Comparison of ENCODE assay signal across 9 mouse cellular contexts in the genomic region with DNA sequence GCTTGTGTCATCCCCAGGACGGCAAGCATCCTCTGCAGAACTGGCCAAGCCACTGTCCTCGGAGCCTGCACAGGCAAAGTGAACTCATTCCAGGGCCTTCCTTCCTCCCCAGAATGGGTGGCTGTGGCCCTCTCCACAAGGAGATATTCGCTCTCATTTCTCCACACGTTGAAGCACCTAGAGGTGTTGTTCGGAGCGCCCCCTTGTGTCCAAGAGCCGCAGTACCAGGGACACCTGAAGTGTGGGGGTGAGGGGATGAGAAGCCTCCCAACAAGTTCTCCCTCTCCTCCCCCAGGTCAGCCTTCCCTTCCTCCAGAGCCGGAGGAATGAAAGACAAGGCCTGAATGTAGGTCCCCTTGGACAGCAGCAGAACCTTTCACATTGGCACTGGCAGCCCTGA.
DNase-seq lines count a peak whose midpoint lies in the region; ATAC-seq and TF ChIP-seq lines count a peak whose summit lies in the region.
"Had no signal": no experiment of that assay in that cellular context is flagged by ENCODE, and none has a peak within 500 bp of the region (broad histone marks: within the 10 kb centered on the region; RNA-seq: fewer than 3 reads in every experiment).

No protein-coding gene starts in this region.

- no peaks in the 10 kb centered on the region for H3K27me3 ChIP-seq in forebrain, embryonic 16.5 days (replicated peaks; ENCODE audit: control insufficient read depth, insufficient read depth, low read length)
- H3K27me3 ChIP-seq in hindbrain, embryonic 11.5 days (ENCODE audit: control insufficient read depth, insufficient read depth, low read length), result peaks cover 3% of the 10 kb centered on the region; the same call in 1 of the 2 replicates

- TF ChIP-seq POLR2A in brain, embryonic 14.5 days (IDR thresholded peaks at IDR 0.05; ENCODE audit: borderline replicate concordance, extremely low read depth, insufficient read depth, insufficient read length, poor library complexity, severe bottlenecking), result no peak

- no peak overlapping the region for H3K4me2 ChIP-seq in forebrain, embryonic 16.5 days (ENCODE audit: low read length)
- H3K4me2 ChIP-seq in hindbrain, embryonic 11.5 days (replicated peaks; ENCODE audit: low read depth, low read length), result no peak overlapping the region
- H3K4me2 ChIP-seq: limb, embryonic 13.5 days had no signal

- H3K4me1 ChIP-seq in forebrain, embryonic 16.5 days (replicated peaks; ENCODE audit: control insufficient read depth, insufficient read depth, low read length), result peaks cover 23% of the 10 kb centered on the region
- no peaks in the 10 kb centered on the region for H3K4me1 ChIP-seq in hindbrain, embryonic 11.5 days (replicated peaks; ENCODE audit: control insufficient read depth, insufficient read depth, low read length)

- WGBS in forebrain, embryonic 16.5 days, result 9% methylated on average over 8 of the region's 8 CpGs
- 5% methylated on average over 8 of the region's 8 CpGs for WGBS in hindbrain, embryonic 11.5 days

- intact Hi-C loops in left cerebral cortex, postnatal 4 days (cut with DNase I), result no loop called here

- peak overlapping the region; percentile 23; the same call in 1 of the 2 replicates for H3K9ac ChIP-seq in forebrain, embryonic 16.5 days (replicated peaks; ENCODE audit: low read depth, low read length)
- 0 out of 2 replicates have a peak overlapping the region, but pooled peaks have one; percentile 27 for H3K9ac ChIP-seq in hindbrain, embryonic 11.5 days (ENCODE audit: low read depth, low read length)
- H3K9ac ChIP-seq: limb, embryonic 13.5 days had no signal

- no peak overlapping the region for H3K4me3 ChIP-seq in forebrain, embryonic 16.5 days (replicated peaks; ENCODE audit: low read length)
- no peak overlapping the region for H3K4me3 ChIP-seq in hindbrain, embryonic 11.5 days (ENCODE audit: low read depth, low read length)
- H3K4me3 ChIP-seq: limb, embryonic 13.5 days had no signal

- H3K36me3 ChIP-seq in forebrain, embryonic 16.5 days (ENCODE audit: control insufficient read depth, insufficient read depth), result no peaks in the 10 kb centered on the region
- H3K36me3 ChIP-seq in hindbrain, embryonic 11.5 days (ENCODE audit: control insufficient read depth, insufficient read depth, low read length), result no peaks in the 10 kb centered on the region
- H3K36me3 ChIP-seq: limb, embryonic 13.5 days had no signal

- H3K9me3 ChIP-seq in forebrain, embryonic 16.5 days (ENCODE audit: control insufficient read depth, low read length), result no peaks in the 10 kb centered on the region
- H3K9me3 ChIP-seq in hindbrain, embryonic 11.5 days (ENCODE audit: control insufficient read depth, low read length), result no peaks in the 10 kb centered on the region
- H3K9me3 ChIP-seq: limb, embryonic 13.5 days had no signal

- peak; percentile 61; the same call in 1 of the 2 replicates for ATAC-seq in forebrain, embryonic 16.5 days
- ATAC-seq in hindbrain, embryonic 11.5 days (ENCODE audit: low FRiP score), result no peak

- peak; percentile 90 for TF ChIP-seq CTCF in brain, embryonic 14.5 days (IDR thresholded peaks at IDR 0.05; ENCODE audit: borderline replicate concordance, extremely low read depth, insufficient read depth, insufficient read length)

- DNase-seq in heart, adult 18-20 months, result peak; percentile 41 to 79
- no peak for DNase-seq in heart, adult 11 months
- peak; percentile 78 for DNase-seq in brain, embryonic 14.5 days (ENCODE audit: low read depth)
- DNase-seq in hindbrain, embryonic 11.5 days (ENCODE audit: low spot score), result peak; percentile 85
- DNase-seq in left cerebral cortex, postnatal 4 days, result peak; percentile 82
- DNase-seq in natural killer cell, adult 2 months (ENCODE audit: low spot score in 2 of 2), result peak; percentile 31 to 54
- peak; percentile 63 to 85 for DNase-seq in spleen, postnatal 4 days (ENCODE audit: low spot score in 2 of 2)

- no peak overlapping the region for H3K27ac ChIP-seq in forebrain, embryonic 16.5 days (ENCODE audit: low read length)
- H3K27ac ChIP-seq in hindbrain, embryonic 11.5 days (ENCODE audit: low read depth, low read length), result no peak overlapping the region
- H3K27ac ChIP-seq: limb, embryonic 13.5 days had no signal
